Mouse (Mus musculus): ENCODE measurements around the gene Ece1.
A peak's percentile ranks its signal among the peaks of the same experiment; 100 is the strongest.

Ece1 gene

GRCm38 (mm10) chr4:137857116-137857515 is 4.9 kb upstream of the Ece1 start:
- peak; percentile 39 to 61 for DNase-seq

GRCm38 (mm10) chr4:137858371-137858770 is 3.7 kb upstream of the Ece1 start:
- DNase-seq: no peak

- DNase-seq: peak in 1 of 2 experiments; percentile 39
These were observed 501 bp upstream of the Ece1 start for GRCm38 (mm10) chr4:137861461-137862011.

- peak; percentile 52 to 63 for DNase-seq
These were observed 641 bp downstream of the Ece1 start for GRCm38 (mm10) chr4:137862516-137863240.

GRCm38 (mm10) chr4:137864031-137864430 is 2.0 kb downstream of the Ece1 start:
- no peak for DNase-seq

GRCm38 (mm10) chr4:137864769-137865168 is 2.7 kb downstream of the Ece1 start:
- DNase-seq: no peak

GRCm38 (mm10) chr4:137865221-137865641 is 3.2 kb downstream of the Ece1 start:
- DNase-seq: no peak

- DNase-seq: peak; percentile 49 to 73
These were observed 4.3 kb downstream of the Ece1 start for GRCm38 (mm10) chr4:137866206-137866863.

- DNase-seq: no peak
These were observed 5.2 kb downstream of the Ece1 start for GRCm38 (mm10) chr4:137867225-137867624.

GRCm38 (mm10) chr4:137867675-137868257 is 5.7 kb downstream of the Ece1 start:
- DNase-seq: peak in 1 of 2 experiments; percentile 60

GRCm38 (mm10) chr4:137869667-137870274 is 7.7 kb downstream of the Ece1 start:
- DNase-seq: peak; percentile 57 to 73

- DNase-seq: no peak
These were observed 8.9 kb downstream of the Ece1 start for GRCm38 (mm10) chr4:137870979-137871378.

GRCm38 (mm10) chr4:137871431-137871830 is 9.4 kb downstream of the Ece1 start:
- DNase-seq: no peak

- DNase-seq: no peak
These were observed 12.3 kb downstream of the Ece1 start for GRCm38 (mm10) chr4:137874337-137874736.

- no peak for DNase-seq
These were observed 12.8 kb downstream of the Ece1 start for GRCm38 (mm10) chr4:137874826-137875225.

GRCm38 (mm10) chr4:137875466-137876092 is 13.5 kb downstream of the Ece1 start:
- DNase-seq: peak in 1 of 2 experiments; percentile 44

GRCm38 (mm10) chr4:137876834-137877233 is 14.8 kb downstream of the Ece1 start:
- no peak for DNase-seq

GRCm38 (mm10) chr4:137877432-137877881 is 15.4 kb downstream of the Ece1 start:
- DNase-seq: no peak

- no peak for DNase-seq
These were observed 17.5 kb downstream of the Ece1 start for GRCm38 (mm10) chr4:137879383-137880156.

GRCm38 (mm10) chr4:137881445-137881844 is 19.4 kb downstream of the Ece1 start:
- DNase-seq: no peak

- no peak for DNase-seq
These were observed 20.6 kb downstream of the Ece1 start for GRCm38 (mm10) chr4:137882663-137883062.
